Mouse (Mus musculus): ENCODE measurements around the gene Rusc2. TPM values are rescaled to one million over a fixed set of nuclear protein-coding genes. Genes with fewer than 3 reads are reported as not detected.

Gene Rusc2
- polyA plus RNA-seq, 1 experiment, result 50.6 TPM

GRCm38 (mm10) chr4:43383246-43384082 is 1.7 kb downstream of the Rusc2 start:
- TF ChIP-seq POLR2A (IDR thresholded peaks at IDR 0.05; ENCODE audit: extremely low read depth, insufficient read depth, low read length), result no peak
- no peak for TF ChIP-seq CTCF (IDR thresholded peaks at IDR 0.05; ENCODE audit: extremely low read depth, insufficient read depth, low read length)
- peak overlapping the region; percentile 53 for H3K4me3 ChIP-seq (ENCODE audit: insufficient read depth, low read length)
- H3K4me1 ChIP-seq (ENCODE audit: control insufficient read depth, insufficient read depth, low read length), result peaks cover 3% of the 10 kb centered on the region
- peak overlapping the region; percentile 8 for H3K27ac ChIP-seq (ENCODE audit: insufficient read depth, low read length)

DNA sequence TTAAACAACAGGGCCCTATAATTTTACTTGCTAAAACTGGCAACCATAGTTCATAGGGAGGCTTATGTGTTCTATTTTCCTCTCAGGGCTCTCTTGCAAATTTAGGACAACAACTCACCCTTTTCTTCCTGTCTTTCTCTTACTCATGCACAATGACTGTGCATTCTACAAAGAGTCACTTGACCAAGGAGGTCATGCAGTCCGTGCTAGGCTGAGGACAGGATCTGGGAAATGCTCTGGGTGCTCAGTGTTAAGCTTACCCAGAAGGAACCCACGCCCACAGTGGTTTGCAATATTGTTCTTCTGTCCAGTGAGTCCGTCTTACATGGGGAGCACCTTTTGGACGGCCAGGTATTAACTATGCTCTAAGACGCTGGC is 2.3 kb downstream of the Rusc2 start:
- peak overlapping the region; percentile 55; the same call in 1 of the 2 replicates for H3K27ac ChIP-seq (ENCODE audit: insufficient read depth, low read length)
- peaks cover 3% of the 10 kb centered on the region for H3K4me1 ChIP-seq (ENCODE audit: control insufficient read depth, insufficient read depth, low read length)
- H3K4me3 ChIP-seq (ENCODE audit: insufficient read depth, low read length), result peak overlapping the region; percentile 32; the same call in 1 of the 2 replicates
- no peak for TF ChIP-seq CTCF (IDR thresholded peaks at IDR 0.05; ENCODE audit: extremely low read depth, insufficient read depth, low read length)
- TF ChIP-seq POLR2A (IDR thresholded peaks at IDR 0.05; ENCODE audit: extremely low read depth, insufficient read depth, low read length), result no peak

DNA sequence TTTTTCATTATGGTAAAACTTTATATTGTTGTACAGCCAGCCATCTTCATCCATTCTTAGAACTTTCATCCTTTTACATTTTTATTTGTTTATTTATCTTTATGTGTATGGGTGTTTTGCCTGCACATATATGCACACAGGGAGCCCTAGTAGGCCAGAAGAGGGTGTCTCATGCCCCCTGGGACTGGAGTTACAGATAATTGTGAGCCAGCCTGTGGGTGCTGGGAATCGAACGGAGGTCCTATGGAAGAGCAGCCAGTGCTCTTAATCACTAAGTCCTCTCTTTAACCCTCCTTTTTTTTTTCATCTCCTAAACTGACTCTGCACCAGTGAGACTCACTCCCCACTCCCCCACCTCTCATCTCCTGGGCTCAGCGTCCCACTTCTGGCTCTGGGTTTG is 2.8 kb downstream of the Rusc2 start:
- TF ChIP-seq POLR2A (IDR thresholded peaks at IDR 0.05; ENCODE audit: extremely low read depth, insufficient read depth, low read length) (no peak), CTCF (IDR thresholded peaks at IDR 0.05; ENCODE audit: extremely low read depth, insufficient read depth, low read length) (no peak)
- no peak overlapping the region; the same call in 1 of the 2 replicates for H3K27ac ChIP-seq (ENCODE audit: insufficient read depth, low read length)

GRCm38 (mm10) chr4:43386932-43387331 is 5.2 kb downstream of the Rusc2 start:
- TF ChIP-seq CTCF (IDR thresholded peaks at IDR 0.05; ENCODE audit: extremely low read depth, insufficient read depth, low read length) (no peak), POLR2A (IDR thresholded peaks at IDR 0.05; ENCODE audit: extremely low read depth, insufficient read depth, low read length) (no peak)
- H3K4me3 ChIP-seq (ENCODE audit: insufficient read depth, low read length), result no peak overlapping the region
- H3K4me1 ChIP-seq (ENCODE audit: control insufficient read depth, insufficient read depth, low read length), result peaks cover 6% of the 10 kb centered on the region
- no peak overlapping the region for H3K27ac ChIP-seq (ENCODE audit: insufficient read depth, low read length)

More for the DNA sequence above, 2.8 kb downstream of the Rusc2 start:
- no peak overlapping the region; the same call in 1 of the 2 replicates for H3K4me3 ChIP-seq (ENCODE audit: insufficient read depth, low read length)
- H3K4me1 ChIP-seq (ENCODE audit: control insufficient read depth, insufficient read depth, low read length), result peaks cover 3% of the 10 kb centered on the region

DNA sequence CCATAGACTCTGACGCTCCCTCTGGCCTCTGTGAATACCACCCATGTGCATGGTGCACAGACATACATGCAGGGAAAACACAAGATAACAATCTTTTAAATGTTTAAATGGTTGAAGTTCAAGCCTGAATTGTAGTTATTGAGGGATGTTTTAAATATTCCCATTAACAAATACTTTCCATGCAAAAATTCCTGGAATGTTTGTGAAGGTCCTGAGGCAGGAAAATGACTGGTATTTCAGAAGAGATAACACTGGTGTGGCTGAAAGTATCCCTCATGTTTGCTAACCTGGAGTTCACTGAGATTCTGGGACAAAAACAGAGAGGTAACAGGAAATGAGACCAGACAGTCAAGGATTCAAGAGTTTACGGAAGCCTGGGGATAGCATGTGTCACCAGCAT is 7.6 kb downstream of the Rusc2 start:
- H3K4me1 ChIP-seq (ENCODE audit: control insufficient read depth, insufficient read depth, low read length), result peaks cover 8% of the 10 kb centered on the region
- no peak overlapping the region for H3K4me3 ChIP-seq (ENCODE audit: insufficient read depth, low read length)
- TF ChIP-seq CTCF (IDR thresholded peaks at IDR 0.05; ENCODE audit: extremely low read depth, insufficient read depth, low read length) (no peak), POLR2A (IDR thresholded peaks at IDR 0.05; ENCODE audit: extremely low read depth, insufficient read depth, low read length) (no peak)
- H3K27ac ChIP-seq (ENCODE audit: insufficient read depth, low read length), result no peak overlapping the region

GRCm38 (mm10) chr4:43389845-43390440 is 8.2 kb downstream of the Rusc2 start:
- TF ChIP-seq POLR2A (IDR thresholded peaks at IDR 0.05; ENCODE audit: extremely low read depth, insufficient read depth, low read length) (no peak), CTCF (IDR thresholded peaks at IDR 0.05; ENCODE audit: extremely low read depth, insufficient read depth, low read length) (no peak)
- H3K4me1 ChIP-seq (ENCODE audit: control insufficient read depth, insufficient read depth, low read length), result peaks cover 9% of the 10 kb centered on the region
- no peak overlapping the region for H3K4me3 ChIP-seq (ENCODE audit: insufficient read depth, low read length)
- no peak overlapping the region for H3K27ac ChIP-seq (ENCODE audit: insufficient read depth, low read length)

DNA sequence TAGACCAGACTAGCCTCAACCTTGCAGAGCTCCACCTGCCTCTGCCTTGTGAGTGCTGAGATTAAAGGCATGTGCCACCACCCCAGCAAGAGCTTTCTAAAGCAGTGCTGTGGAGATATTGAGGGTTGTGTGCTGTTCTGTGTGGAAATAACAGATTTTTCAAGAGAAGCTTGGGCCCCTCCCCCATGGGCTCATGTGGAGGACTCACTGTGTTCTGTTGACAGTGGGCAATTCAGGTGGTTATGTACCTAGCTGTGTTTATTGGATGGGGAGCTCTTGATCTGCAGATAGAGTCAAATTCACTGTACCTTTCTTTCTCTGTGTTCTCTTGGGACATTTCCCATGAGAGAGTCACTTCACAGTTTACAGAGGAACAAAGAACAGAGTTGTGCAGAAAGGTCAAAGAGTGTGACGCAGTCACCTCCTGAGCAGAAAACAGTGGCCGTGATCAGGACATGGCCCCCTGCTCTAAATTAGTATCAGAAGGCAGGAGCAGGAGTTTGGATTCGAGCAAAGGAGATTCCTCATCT is 9.8 kb downstream of the Rusc2 start:
- H3K4me1 ChIP-seq (ENCODE audit: control insufficient read depth, insufficient read depth, low read length), result peaks cover 9% of the 10 kb centered on the region
- H3K4me3 ChIP-seq (ENCODE audit: insufficient read depth, low read length), result no peak overlapping the region
- TF ChIP-seq POLR2A (IDR thresholded peaks at IDR 0.05; ENCODE audit: extremely low read depth, insufficient read depth, low read length) (no peak), CTCF (IDR thresholded peaks at IDR 0.05; ENCODE audit: extremely low read depth, insufficient read depth, low read length) (no peak)
- H3K27ac ChIP-seq (ENCODE audit: insufficient read depth, low read length), result no peak overlapping the region

DNA sequence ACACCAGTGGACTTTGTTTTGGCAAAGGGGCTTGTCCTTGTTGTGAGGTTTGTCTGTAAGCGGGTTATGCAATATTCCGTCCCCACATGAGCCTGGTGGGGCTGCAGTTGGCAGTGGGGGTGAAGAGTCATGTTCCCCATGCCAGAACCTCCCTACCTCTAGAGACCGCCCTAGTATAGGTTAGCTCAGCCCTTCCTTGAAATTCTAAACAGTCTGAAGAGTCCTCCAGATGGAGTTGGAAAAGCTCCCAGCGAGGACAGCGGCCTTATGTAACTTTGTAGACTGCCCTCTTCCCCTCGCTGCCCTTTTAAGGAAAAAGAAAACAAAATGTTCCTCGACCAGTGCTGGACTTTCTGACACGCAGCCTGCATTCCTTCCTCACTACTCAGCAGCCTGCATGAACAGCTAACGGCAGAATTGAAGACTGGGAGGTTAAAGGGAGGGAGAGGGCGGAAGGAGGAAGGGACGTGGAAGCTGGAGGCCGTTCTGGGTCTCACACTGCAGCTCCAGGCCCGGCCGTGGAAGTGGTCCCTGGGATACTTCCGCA is 12.6 kb downstream of the Rusc2 start:
- Histone ChIP-seq H3K4me1 (ENCODE audit: control insufficient read depth, insufficient read depth, low read length) (peaks cover 19% of the 10 kb centered on the region), H3K27ac (ENCODE audit: insufficient read depth, low read length) (peak overlapping the region; percentile 95), H3K4me3 (ENCODE audit: insufficient read depth, low read length) (no peak overlapping the region)
- TF ChIP-seq POLR2A (IDR thresholded peaks at IDR 0.05; ENCODE audit: extremely low read depth, insufficient read depth, low read length) (peak; percentile 28; the same call in 1 of the 2 replicates), CTCF (IDR thresholded peaks at IDR 0.05; ENCODE audit: extremely low read depth, insufficient read depth, low read length) (no peak)

DNA sequence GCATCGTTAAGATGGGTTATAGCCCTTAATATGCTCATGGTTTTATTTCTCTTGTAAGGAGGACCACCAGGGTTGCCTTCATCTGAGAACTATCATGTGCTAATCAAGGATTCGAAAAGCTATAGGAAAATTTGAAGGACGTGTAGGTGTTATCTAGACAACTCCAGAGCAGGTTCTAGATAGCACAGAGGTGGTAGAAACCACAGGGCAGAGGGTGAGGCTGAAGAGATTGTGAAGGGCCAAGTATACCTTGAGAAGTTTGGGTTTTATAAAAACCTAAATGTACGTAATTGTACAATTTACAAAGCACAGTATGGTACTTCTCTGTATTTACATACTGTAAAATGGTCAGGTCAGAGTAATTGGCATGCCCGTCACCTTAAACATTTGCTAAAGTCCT is 13.4 kb downstream of the Rusc2 start:
- TF ChIP-seq POLR2A (IDR thresholded peaks at IDR 0.05; ENCODE audit: extremely low read depth, insufficient read depth, low read length) (no peak), CTCF (IDR thresholded peaks at IDR 0.05; ENCODE audit: extremely low read depth, insufficient read depth, low read length) (no peak)
- Histone ChIP-seq H3K4me3 (ENCODE audit: insufficient read depth, low read length) (no peak overlapping the region), H3K4me1 (ENCODE audit: control insufficient read depth, insufficient read depth, low read length) (peaks cover 24% of the 10 kb centered on the region), H3K27ac (ENCODE audit: insufficient read depth, low read length) (peak overlapping the region; percentile 95)
